In genomic region chr5:25754236-25754766, GRCm38 (mm10) we compare ENCODE assay signal across 7 mouse cellular contexts. TPM values are rescaled to one million over a fixed set of nuclear protein-coding genes. Genes with fewer than 3 reads are reported as not detected.
DNase-seq lines count a peak whose midpoint lies in the region; ATAC-seq and TF ChIP-seq lines count a peak whose summit lies in the region.

No protein-coding gene starts in this region.

- H3K9me3 ChIP-seq in liver, embryonic 12.5 days (replicated peaks), result no peaks in the 10 kb centered on the region
- no peaks in the 10 kb centered on the region for H3K9me3 ChIP-seq in embryonic facial prominence, embryonic 15.5 days (replicated peaks)
- no peaks in the 10 kb centered on the region for H3K9me3 ChIP-seq in heart, embryonic 13.5 days
- H3K9me3 ChIP-seq in midbrain, embryonic 10.5 days (replicated peaks), result no peaks in the 10 kb centered on the region

- H3K79me2 ChIP-seq in liver, adult 2 months (ENCODE audit: control insufficient read depth, insufficient read depth, low read length), result no peaks in the 10 kb centered on the region

- no peaks in the 10 kb centered on the region for H3K36me3 ChIP-seq in liver, adult 2 months (ENCODE audit: control insufficient read depth, insufficient read depth, low read length)
- H3K36me3 ChIP-seq in liver, embryonic 12.5 days, result no peaks in the 10 kb centered on the region
- H3K36me3 ChIP-seq in embryonic facial prominence, embryonic 15.5 days, result no peaks in the 10 kb centered on the region
- no peaks in the 10 kb centered on the region for H3K36me3 ChIP-seq in heart, embryonic 13.5 days
- H3K36me3 ChIP-seq in midbrain, embryonic 10.5 days, result no peaks in the 10 kb centered on the region

- DNase-seq in liver, adult 2 months (ENCODE audit: extremely low read depth, low read depth, low spot score), result peak; percentile 17
- no peak for DNase-seq in midbrain, embryonic 10.5 days (ENCODE audit: low spot score)
- no peak for DNase-seq in natural killer cell, adult 2 months (ENCODE audit: low spot score in 2 of 2)
- DNase-seq in layer of hippocampus, adult 9-10 months (ENCODE audit: low spot score), result no peak

- H3K4me1 ChIP-seq in liver, adult 2 months (ENCODE audit: control insufficient read depth, insufficient read depth, low read length), result no peaks in the 10 kb centered on the region
- peaks cover 2% of the 10 kb centered on the region for H3K4me1 ChIP-seq in liver, embryonic 12.5 days
- peaks cover under 1% of the 10 kb centered on the region; the same call in 1 of the 2 replicates for H3K4me1 ChIP-seq in embryonic facial prominence, embryonic 15.5 days
- peaks cover 54% of the 10 kb centered on the region for H3K4me1 ChIP-seq in heart, embryonic 13.5 days
- peaks cover 22% of the 10 kb centered on the region for H3K4me1 ChIP-seq in midbrain, embryonic 10.5 days

- H3K27ac ChIP-seq in liver, adult 2 months (replicated peaks; ENCODE audit: insufficient read depth, low read depth, low read length), result 0 out of 2 replicates have a peak overlapping the region, but pooled peaks have one; percentile 2
- no peak overlapping the region for H3K27ac ChIP-seq in liver, embryonic 12.5 days
- no peak overlapping the region for H3K27ac ChIP-seq in embryonic facial prominence, embryonic 15.5 days (replicated peaks)
- H3K27ac ChIP-seq in heart, embryonic 13.5 days (replicated peaks), result peak overlapping the region; percentile 73
- H3K27ac ChIP-seq in midbrain, embryonic 10.5 days (replicated peaks), result peak overlapping the region; percentile 9; the same call in 1 of the 2 replicates

- 21% methylated on average over 2 of the region's 2 CpGs for WGBS in liver, adult 2 months
- WGBS in liver, embryonic 12.5 days (ENCODE audit: insufficient replicate concordance), result 19% methylated on average over 2 of the region's 2 CpGs
- 14% methylated on average over 2 of the region's 2 CpGs for WGBS in embryonic facial prominence, embryonic 15.5 days
- WGBS in heart, embryonic 13.5 days, result 6% methylated on average over 2 of the region's 2 CpGs
- WGBS in midbrain, embryonic 10.5 days, result 18% methylated on average over 2 of the region's 2 CpGs

- no peaks in the 10 kb centered on the region for H3K27me3 ChIP-seq in liver, adult 2 months (ENCODE audit: control insufficient read depth, insufficient read depth, low read length)
- H3K27me3 ChIP-seq in liver, embryonic 12.5 days (replicated peaks), result peaks cover 3% of the 10 kb centered on the region; the same call in 1 of the 2 replicates
- no peaks in the 10 kb centered on the region for H3K27me3 ChIP-seq in embryonic facial prominence, embryonic 15.5 days
- H3K27me3 ChIP-seq in heart, embryonic 13.5 days (replicated peaks), result no peaks in the 10 kb centered on the region
- H3K27me3 ChIP-seq in midbrain, embryonic 10.5 days (ENCODE audit: low read depth, poor library complexity, severe bottlenecking), result no peaks in the 10 kb centered on the region

- no peak for ATAC-seq in liver, embryonic 12.5 days
- peak; percentile 48; the same call in 1 of the 2 replicates for ATAC-seq in embryonic facial prominence, embryonic 15.5 days (ENCODE audit: insufficient number of reproducible peaks, low FRiP score, low TSS enrichment, low read depth)
- no peak for ATAC-seq in heart, embryonic 13.5 days (ENCODE audit: extremely low read depth, insufficient number of reproducible peaks, low FRiP score, low TSS enrichment)

- no peak overlapping the region for H3K4me3 ChIP-seq in liver, adult 2 months (ENCODE audit: insufficient read depth, low read depth, low read length)
- H3K4me3 ChIP-seq in liver, embryonic 12.5 days, result no peak overlapping the region
- H3K4me3 ChIP-seq in embryonic facial prominence, embryonic 15.5 days (replicated peaks), result no peak overlapping the region
- H3K4me3 ChIP-seq in heart, embryonic 13.5 days, result no peak overlapping the region
- no peak overlapping the region for H3K4me3 ChIP-seq in midbrain, embryonic 10.5 days

- TF ChIP-seq CTCF in liver, adult 2 months (IDR thresholded peaks at IDR 0.05; ENCODE audit: low read depth, low read length), result no peak

- no peak overlapping the region for H3K4me2 ChIP-seq in liver, embryonic 12.5 days
- no peak overlapping the region for H3K4me2 ChIP-seq in embryonic facial prominence, embryonic 15.5 days (replicated peaks)
- H3K4me2 ChIP-seq in heart, embryonic 13.5 days, result peak overlapping the region; percentile 14; the same call in 1 of the 2 replicates

- no peak for TF ChIP-seq POLR2A in liver, adult 2 months (IDR thresholded peaks at IDR 0.05; ENCODE audit: extremely low read depth, insufficient read depth, low read length)

- H3K9ac ChIP-seq in liver, adult 2 months (ENCODE audit: low read depth, low read length), result no peak overlapping the region
- no peak overlapping the region for H3K9ac ChIP-seq in liver, embryonic 12.5 days
- no peak overlapping the region for H3K9ac ChIP-seq in embryonic facial prominence, embryonic 15.5 days
- H3K9ac ChIP-seq in heart, embryonic 13.5 days, result peak overlapping the region; percentile 9

RNA-seq across cellular contexts. Expression of gene Actr3b, which starts 5.5 kb away (rescaled TPM):
- total RNA-seq in liver, adult 2 months (2014; rRNA removed), result 0.18 and 0.20 TPM in 2 replicates
- polyA plus RNA-seq in liver, adult 2 months (2012; rRNA removed), result 0.07 TPM in 1 of 2 replicates, not detected in the other
- polyA plus RNA-seq in liver, embryonic 12.5 days (2016; fragmentation: Nextera tagmentation; extraction: Ambion mirVana), result 0.91 and 1.0 TPM in 2 replicates
- polyA plus RNA-seq in embryonic facial prominence, embryonic 15.5 days (2015; fragmentation: Nextera tagmentation; extraction: Ambion mirVana), result 5.2 and 7.0 TPM in 2 replicates
- polyA plus RNA-seq in heart, embryonic 13.5 days (2015; fragmentation: Nextera tagmentation; extraction: Ambion mirVana), result 34.4 and 40.0 TPM in 2 replicates
- polyA plus RNA-seq in midbrain, embryonic 10.5 days (2016; fragmentation: Nextera tagmentation; extraction: Ambion mirVana), result 7.0 and 7.2 TPM in 2 replicates

RNA-seq across cellular contexts. Expression of gene Xrcc2, which starts 48.7 kb away (rescaled TPM):
- total RNA-seq in liver, adult 2 months (2014; rRNA removed), result 1.6 and 1.8 TPM in 2 replicates
- polyA plus RNA-seq in liver, adult 2 months (2012; rRNA removed), result 1.1 and 1.4 TPM in 2 replicates
- polyA plus RNA-seq in liver, embryonic 12.5 days (2016; fragmentation: Nextera tagmentation; extraction: Ambion mirVana), result 8.0 and 8.9 TPM in 2 replicates
- polyA plus RNA-seq in embryonic facial prominence, embryonic 15.5 days (2015; fragmentation: Nextera tagmentation; extraction: Ambion mirVana), result 8.5 and 10.3 TPM in 2 replicates
- polyA plus RNA-seq in heart, embryonic 13.5 days (2015; fragmentation: Nextera tagmentation; extraction: Ambion mirVana), result 8.2 and 8.4 TPM in 2 replicates
- polyA plus RNA-seq in midbrain, embryonic 10.5 days (2016; fragmentation: Nextera tagmentation; extraction: Ambion mirVana), result 15.7 and 17.3 TPM in 2 replicates

Comparison
In these comparisons a context has a peak if more than half of its experiments do, and no peak if none do; other contexts are left out.
1. H3K27ac ChIP-seq: peak in liver, adult 2 months (single experiment), heart, embryonic 13.5 days (single experiment) and midbrain, embryonic 10.5 days (single experiment); none in liver, embryonic 12.5 days (single experiment) and embryonic facial prominence, embryonic 15.5 days (single experiment).